Mouse (Mus musculus) layer of hippocampus, adult 18-20 months (tissue): ENCODE results near the gene Xiap. TPM values are rescaled to one million over a fixed set of nuclear protein-coding genes. Genes with fewer than 3 reads are reported as not detected.
A peak's percentile ranks its signal among the peaks of the same experiment; 100 is the strongest.
"Not testable (repeated sequence)": the region's sequence is repeated elsewhere in the genome, so short reads cannot be mapped to it uniquely, and the experiment has no call there.

ENCODE experiments used
- DNase-seq, 2 experiments: peaks; one replicate each; pipeline ENCODE4 v3.0.0; 2022; ENCODE audit warnings: low spot score in 2 of 2
- long read RNA-seq: library from polyadenylated mRNA; stranded (forward); transcript quantifications from one replicate; pipeline ENCODE4 v2.0.0, GENCODE M21; 2021
- total RNA-seq, 2 experiments: library from RNA; stranded (reverse); gene quantifications; 2 replicates each; pipeline ENCODE4 v1.2.3; 2021

Xiap gene
- 10 to 100 TPM; 40.3 to 49.8 TPM for total RNA-seq
- long read RNA-seq, full-length matches to known transcripts: 2 of 18 reads
- long read RNA-seq, partial matches to known transcripts: 2 of 18 reads
- long read RNA-seq, other reads (novel, unspliced or antisense): 14 of 18 reads

DNA sequence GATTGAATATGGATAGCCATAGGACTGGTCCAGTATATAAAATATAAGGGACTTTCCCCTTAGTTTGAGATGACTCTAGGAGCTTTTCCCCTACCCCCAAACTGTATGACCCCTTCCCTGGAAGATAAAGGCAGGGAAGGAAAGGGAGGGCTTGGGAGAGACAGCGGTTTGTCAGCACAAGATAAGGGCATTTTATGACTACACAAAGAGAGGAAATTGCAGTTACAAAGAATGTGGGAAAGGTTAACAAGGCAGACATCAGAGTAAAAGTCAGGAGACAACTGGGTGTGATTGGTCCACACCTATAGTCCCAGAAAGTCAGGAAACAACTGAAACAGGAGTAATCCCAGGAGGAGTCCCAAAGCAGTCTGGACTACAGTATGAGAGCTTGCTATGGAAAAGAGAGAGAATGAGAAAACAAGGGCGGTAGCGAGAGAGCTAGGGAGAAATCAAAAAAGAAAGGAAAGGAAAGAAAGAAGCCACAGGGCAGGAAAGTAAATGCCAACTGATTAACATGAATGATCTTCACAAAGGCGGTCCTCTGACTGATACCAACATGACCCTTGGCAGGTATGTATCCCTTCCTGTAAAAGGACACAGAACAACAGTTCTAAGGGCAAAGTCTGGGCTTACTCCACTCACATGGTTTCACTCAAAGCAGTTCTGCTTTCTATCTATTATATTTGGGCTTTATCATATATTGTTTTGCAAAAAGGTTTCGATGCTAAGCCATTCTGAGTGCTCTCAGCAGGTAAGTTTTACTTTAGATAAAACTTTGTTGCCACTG, at the start of gene Xiap:
Gene Xiap (plus strand): TSS at position 398 of the 787 bp plus-strand sequence.
- no peak for DNase-seq

DNA sequence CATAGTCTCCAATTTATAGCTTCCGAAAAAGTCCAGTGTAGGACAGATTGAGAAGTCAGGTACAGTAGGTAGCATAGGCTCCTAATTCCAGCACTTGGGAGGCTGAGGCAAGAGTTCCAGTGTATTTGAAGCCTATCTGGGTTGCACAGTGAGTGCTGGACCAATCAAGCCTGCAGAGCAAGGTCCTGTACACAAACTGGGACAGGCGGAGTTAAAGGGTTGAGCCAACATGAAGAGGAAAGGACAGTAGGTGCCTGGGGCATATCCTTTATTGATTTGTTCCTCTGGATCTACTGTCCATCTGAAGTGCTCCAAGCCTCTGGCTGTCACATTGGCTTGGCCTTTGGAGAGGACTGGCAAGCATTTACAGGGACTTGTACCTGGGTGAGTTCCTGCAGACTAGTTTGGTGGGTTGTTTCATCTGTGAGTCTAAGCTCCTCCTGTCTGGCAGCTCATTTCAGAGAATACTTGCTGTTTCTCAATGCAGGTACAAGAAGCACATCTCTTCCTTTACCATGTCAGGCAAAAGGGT, 46.7 kb upstream of the Xiap start:
- no peak for DNase-seq

DNA sequence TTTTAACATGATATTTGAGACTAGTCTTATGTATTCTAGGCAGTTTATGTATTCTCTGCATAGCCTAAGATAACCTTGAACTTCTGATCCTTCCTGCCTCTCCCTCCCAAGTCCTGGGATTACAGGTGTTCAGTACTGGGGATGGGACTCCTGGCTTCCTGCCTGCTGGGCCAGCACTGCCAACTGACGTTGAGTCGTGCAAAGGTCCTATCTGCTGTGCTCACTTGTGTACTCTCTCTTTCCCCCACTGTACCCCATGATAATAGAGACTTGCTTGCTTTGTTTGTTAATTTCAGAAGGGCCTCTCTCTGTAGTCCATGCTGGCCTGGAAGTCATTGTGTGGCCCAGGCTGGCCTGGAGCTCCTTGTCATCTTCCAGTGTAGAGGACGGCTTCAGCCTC, 45.7 kb upstream of the Xiap start:
- no peak for DNase-seq

DNA sequence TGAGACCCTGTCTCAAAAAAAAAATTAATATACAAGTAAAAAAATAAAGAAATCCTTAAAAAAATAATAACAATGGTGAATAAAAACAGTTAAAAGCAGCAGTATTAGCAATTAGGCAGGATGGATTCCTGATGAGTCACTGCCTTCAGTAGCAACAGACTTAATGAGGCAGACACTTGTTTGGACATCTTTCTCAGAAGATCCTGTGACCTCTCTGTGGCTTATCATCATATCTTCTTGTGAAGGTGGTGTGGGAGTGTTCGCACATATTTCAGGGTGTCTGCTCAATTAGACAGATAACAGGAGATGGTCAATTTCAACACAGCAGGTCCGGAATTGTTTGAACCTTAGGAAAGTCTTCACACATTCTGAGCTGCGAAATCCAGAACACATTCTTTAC, 45.0 kb upstream of the Xiap start:
- no peak for DNase-seq

DNA sequence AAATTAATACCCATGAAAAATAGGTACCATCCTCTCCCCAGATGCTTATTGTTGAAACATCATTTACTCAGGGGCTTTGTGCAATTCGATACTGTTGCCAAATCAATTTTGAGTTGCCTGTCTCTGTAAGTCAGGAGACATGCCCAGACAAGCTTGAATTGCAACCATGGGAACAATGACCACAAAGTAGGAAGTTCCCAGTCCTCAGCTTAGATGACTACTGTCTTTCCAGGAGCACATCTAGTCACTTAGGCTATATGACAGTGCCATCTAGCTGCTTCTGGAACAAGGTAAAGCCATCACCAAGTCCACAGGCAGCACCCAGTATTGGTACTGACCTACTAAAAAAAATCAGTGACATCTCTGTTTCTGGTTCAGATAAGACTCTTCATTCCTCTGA, 41.4 kb upstream of the Xiap start:
- DNase-seq: no peak

DNA sequence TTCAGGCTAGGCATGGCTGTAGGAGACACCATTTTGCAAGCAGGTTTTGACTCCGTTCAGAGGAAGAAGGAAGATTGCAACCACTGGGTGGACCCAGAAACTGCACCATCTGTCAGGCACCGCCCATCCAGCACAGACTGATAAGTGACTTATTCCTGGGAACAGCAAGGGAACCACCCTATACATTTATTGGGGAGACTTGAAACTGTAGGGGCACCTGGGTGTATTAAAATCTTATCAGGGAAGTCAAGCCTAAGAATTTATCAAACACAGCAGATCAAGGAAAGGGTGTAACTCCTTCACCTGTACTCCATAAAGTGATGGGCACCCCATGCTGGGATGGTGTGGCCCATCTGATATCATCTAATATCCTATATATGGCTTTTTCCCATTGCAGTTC, 40.0 kb upstream of the Xiap start:
- DNase-seq: no peak

DNA sequence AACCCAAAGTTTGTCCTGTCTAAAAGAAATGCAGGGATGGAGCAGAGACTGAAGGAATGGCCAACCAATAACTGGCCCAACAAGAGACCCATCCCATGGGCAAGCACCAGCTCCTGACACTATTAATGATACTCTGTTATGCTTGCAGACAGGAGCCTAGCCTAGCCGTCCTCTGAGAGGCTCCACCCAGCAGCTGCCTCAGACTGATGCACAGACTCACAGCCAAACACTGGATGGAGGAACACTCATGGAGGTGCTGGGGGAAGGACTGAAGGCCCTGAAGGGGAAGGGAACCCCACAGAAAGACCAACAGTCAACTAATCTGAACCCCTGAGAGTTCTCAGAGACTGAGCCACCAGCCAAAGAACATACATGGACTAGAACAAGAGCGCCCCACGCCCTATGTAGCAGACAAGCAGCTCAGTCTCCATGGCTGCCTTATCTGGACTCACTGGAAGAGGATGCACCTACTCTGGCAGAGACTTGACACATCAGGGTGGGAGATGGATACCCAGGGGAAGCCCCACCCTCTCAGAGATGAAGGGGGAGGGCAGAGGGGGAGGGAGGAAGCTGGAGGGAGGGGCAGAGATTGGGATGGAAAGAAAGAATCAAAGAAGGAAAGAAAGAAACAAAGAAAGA, 33.6 kb upstream of the Xiap start:
- DNase-seq: not testable (repeated sequence)

DNA sequence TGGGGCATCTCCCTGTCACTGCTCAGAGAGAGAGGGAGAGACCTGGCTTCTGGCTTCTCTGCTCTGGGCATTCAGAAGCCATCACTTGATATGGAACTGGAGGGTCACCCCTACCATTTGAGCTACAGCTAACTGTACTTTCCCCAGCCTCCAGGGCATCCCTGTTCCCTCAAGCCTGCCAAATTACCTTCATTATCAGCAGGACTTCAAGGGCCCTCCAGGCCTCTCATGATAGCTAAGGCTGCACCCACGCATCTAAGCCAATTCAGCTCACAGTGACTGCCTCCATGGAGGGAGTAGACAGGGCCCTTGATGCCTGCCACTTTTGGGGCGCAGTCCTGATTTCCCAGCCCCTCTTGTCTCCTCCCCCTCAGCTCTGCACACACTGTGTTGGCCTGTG, 32.5 kb upstream of the Xiap start:
- not testable (repeated sequence) for DNase-seq

DNA sequence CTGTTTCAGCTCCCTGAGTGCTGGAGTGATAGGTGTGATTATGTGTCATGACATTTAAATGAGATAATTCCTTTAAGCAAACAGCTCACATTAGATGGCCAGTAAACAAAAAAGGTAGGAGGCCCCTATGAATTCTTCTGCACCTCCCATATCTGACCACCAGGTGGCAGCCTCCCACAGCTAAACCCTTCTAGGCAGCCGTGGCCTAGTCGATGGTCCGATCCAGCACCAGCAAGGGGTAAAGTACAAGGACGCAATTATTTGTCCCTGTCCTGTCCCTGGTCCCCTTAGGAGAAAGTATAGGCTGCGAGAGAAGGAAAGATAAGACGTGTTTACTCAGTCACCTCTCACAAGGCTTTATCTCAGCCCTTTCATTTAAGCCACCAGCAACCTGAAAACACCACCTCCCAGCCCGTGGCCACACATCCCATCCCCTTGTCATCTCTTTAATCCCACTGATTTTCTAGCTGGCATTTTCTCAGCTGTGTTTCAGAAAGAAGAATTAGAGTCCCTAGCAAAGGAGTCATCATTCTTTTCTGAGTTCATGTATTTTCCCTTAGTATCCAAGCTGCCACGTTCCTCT, 26.3 kb upstream of the Xiap start:
- peak; percentile 61 to 75 for DNase-seq

DNA sequence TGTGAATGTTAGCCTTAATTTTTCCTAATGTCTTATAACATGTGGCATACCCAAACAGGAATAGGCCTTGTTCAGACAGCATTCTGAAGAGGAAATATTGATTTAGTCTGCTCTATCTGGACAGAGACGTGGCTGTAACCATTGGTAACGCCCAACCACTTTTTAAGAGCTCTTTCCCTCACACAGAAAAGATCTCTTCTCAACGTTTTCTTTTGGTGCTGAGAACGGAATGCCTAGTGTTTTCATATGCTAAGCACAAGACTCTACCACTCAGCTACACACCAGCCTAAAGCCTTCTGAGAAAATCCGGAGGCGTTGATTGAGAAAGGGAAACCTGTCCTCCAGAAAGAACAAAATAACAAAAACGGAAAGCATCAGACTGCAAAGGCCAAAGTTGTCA, 25.6 kb upstream of the Xiap start:
- no peak for DNase-seq

DNA sequence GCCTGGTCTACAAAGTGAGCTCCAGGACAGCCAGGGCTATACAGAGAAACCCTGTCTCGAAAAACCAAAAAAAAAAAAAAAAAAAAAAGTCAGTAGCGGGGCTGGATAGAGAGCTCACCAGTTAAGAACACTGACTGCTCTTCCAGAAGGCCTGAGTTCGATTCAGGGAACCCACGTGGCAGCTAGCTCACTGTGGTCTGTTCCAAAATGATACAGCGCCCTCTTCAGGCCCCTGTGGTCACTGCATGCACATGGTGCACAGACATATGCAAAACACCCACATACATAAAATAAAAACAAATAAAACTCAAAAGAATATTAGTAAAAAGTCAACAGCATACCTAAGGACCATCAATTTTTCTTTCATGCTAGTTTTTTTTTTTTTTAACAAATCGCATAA, 20.0 kb upstream of the Xiap start:
- no peak for DNase-seq

DNA sequence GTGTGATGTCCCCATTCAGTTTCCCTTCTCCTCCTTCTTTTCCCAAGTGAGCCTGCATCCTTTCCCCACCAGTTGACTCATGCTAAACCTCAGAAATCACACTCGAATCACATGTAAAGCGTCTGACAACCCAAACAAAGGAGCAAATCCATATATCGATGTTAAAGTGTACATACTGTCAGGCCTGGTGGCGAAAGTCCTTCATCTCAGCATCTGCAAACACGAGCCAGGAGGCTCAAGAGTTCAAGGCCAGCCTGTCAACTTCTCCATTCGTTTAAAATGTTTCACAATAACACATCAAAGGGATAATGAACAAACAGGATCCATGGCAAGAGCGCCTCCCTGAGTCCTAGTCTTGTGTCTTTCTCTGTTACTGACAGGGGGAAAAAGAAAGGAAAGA, 14.5 kb upstream of the Xiap start:
- DNase-seq: no peak

DNA sequence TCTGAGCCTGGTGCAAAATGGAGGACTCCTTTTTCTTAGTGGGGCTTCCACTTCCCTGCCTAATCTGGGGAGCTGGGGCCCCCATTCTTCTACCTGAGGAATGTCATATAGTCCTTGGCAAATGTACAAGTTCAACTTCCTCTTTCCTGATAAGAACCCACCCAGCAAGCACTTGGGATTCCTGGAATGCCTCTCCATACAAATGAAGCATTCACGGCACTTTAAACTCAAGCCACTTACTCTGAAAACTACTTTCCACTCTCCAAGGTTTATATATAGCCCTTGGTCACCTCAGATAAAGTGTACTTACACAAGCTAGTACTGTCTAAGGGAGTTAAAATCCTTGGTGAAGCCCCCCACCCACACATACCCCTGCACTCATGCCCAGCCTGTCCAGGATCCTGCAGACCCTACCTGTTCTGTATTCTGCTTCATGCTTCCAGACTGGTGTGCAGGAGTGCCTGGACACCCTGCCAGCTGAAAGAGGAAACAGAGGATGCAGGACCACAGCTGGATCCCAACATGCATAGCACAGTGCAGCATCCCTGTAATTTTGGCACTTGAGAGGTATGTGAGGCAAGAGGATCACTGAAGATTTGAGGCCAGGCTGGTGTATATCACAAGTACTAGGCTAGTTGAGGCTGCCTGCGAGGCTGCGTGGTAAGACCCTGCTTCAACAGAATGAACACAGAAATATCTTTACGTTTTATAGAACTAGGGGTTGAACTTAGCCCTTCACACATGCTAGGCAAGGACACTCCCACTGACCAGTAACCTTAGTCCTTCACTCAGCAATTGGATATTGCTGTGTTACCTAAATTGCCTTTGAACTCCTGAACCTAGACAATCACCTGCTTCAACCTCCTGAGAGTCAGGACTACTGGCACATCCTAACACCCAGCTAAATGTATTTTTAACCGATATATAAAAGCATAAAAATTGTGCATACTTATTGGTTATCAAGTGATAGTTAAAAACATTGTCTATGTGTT, 8.5 kb upstream of the Xiap start:
- no peak for DNase-seq

DNA sequence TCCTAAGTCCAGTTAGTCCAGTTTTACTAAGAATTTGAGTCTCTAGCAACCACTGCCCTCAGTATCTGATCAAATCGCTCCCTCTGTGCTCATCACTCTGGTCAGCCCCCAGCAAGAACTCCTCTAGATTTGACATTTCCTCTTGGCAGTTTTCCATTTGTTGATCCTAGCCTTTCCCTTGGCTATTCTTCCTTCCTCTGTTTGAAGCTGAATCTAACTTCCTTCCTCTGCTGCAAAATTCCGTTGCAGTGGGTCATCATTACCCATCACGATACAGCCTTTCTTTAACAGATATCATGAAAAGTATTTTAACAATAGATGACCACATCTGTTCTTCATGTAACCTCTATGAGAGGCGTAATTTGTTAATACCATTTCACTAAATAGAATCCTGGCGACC, 2.5 kb upstream of the Xiap start:
- no peak for DNase-seq

DNA sequence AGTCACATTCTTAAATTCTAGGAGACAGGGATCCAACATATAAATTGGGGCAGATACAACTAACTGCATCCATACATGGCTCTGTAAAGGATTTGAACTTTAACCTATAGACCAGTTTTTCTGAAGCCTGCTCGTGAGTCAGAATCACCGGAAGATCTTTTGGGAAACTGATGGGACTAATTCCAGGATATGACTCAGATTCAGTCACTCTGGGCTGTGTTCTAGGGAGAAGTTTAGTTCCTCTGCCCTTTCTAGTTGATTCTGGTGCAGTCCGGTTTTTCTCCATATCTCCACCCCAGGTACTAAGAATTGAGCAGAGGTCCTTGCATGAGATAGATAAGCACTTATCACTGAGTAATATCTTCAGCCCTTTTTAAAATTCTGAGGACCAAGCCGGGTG, 1.6 kb upstream of the Xiap start:
- no peak for DNase-seq

DNA sequence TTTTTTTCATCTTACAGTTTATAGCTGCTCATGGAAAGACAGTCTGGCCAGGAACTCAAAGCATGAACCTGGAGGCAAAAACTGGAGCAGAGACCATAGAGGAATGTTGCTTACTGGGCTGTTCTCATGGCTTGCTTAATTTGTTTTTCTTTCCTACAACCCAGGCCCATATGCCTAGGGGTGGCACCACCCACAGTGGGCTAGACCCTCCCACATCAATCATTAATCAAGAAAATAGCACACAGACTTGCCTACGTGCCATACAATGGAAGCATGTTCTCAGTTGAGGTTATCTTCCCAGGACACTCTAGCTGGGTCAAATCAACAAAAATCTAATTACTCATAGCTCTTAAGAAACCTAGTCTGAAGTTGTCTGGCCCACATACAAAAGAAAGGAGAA, 4.1 kb downstream of the Xiap start:
- no peak for DNase-seq

DNA sequence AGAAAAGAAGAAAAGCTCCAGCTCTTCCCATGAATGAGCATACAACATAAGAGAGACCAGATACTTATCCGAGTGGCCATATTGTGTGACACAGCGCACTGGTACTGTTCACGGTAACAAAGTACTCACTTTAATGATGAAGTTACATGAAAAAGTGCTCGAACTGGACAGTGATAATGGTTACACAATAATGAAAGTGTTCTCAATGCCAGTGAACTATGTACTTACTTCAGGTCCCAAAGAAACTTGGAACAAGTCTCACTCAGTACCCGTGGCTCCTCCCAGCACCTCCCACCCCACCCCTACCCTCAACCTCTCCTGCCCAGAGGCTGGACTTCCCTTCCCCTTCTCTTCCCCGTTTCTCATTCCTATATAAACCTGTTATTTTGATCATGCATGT, 5.6 kb downstream of the Xiap start:
- no peak for DNase-seq

DNA sequence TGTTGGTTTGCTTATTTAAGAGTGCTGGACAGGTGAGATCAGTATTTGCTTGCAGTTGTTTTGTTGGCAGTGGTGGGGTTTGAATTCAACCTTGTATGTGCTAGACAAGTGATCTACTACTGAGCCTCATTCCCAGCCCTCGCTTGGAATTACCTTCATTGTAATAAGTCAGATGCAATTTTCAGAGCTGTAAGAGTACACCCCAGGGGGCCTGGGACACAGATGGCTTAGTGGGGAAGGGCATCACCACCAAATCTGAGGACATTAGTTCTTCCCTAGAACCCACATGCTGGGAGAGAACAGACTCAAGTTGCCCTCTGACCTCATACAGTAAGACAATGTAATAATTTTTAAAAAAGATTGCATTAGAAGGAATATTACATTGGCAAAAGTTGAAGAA, 7.3 kb downstream of the Xiap start:
- no peak for DNase-seq

DNA sequence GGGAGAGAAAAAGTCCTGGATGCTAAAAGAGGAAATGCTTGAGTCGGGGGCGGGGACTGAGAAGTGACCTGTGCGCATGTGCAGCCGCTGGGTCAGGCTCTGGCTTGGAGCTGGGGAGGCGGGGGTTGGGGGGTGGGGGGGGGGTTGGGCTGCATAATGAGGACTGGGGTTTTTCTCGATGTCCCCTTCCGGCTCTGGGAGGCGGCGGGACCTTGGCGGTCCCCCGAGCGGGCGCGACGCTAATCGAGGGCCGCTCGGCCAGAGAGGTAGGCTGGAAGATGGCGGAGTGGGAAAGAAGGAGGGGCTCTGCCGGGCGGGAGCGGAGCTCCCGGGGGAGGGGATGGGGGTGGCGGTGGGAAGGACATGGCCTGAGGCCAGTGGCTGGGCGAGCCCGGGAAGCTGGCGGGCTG, 8.3 kb downstream of the Xiap start:
- DNase-seq: peak; percentile 2 to 76

DNA sequence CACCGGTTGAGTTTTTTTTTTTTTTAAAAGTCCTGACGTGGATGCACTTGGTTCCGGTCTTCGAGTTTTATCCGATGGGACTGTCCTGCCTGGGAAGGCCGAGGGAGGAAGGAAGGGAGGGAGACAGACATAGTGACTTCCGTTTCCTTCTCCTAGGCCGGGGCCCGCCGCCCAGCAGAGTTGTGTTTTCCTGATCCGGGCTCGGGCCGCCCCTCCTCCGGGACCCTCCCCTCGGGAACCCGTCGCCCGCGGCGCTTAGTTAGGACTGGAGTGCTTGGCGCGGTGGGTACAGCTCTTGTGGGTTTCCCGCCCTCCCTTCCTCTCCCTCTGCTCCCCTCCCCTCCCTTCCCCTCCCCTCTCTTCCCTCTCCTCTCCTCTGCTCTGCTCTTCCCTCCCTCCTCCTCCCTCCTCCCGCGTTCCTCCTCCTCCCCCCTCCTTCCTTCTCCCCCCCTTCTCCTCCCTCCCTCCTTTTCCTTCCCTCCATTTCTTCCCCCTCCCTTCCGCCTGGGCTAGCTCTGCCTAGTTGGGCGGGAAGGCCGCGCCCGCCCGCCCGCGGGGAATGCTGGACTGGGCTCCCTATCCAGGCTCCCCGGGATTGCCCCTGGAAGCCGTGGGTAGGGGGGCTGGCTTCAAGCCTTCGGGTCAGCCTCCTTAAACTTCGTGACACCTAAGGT, 8.9 kb downstream of the Xiap start:
- DNase-seq: peak; percentile 37 to 66
